Mouse (Mus musculus): ENCODE measurements around the gene Rnf17. TPM values are rescaled to one million over a fixed set of nuclear protein-coding genes. Genes with fewer than 3 reads are reported as not detected.

The Rnf17 gene
- polyA plus RNA-seq, 1 experiment from 2014 or later, result 0.59 TPM

- no peak overlapping the region for H3K4me2 ChIP-seq (replicated peaks; ENCODE audit: low read depth)
- 79% methylated on average over 3 of the region's 3 CpGs for WGBS
- no peak for TF ChIP-seq CTCF (IDR thresholded peaks at IDR 0.05; ENCODE audit: low read depth)
- H3K4me3 ChIP-seq (ENCODE audit: low read depth, low read length), result no peak overlapping the region
- H3K9ac ChIP-seq (ENCODE audit: low read depth, low read length), result no peak overlapping the region
- no peaks in the 10 kb centered on the region for H3K9me3 ChIP-seq (ENCODE audit: control insufficient read depth)
- no peak overlapping the region for H3K27ac ChIP-seq (ENCODE audit: low read depth, low read length)
- H3K36me3 ChIP-seq (ENCODE audit: control insufficient read depth, insufficient read depth), result peaks cover 14% of the 10 kb centered on the region; the same call in 1 of the 2 replicates
- no peaks in the 10 kb centered on the region for H3K27me3 ChIP-seq (replicated peaks; ENCODE audit: control insufficient read depth, insufficient read depth, low read length)
- no peaks in the 10 kb centered on the region for H3K4me1 ChIP-seq (replicated peaks; ENCODE audit: control insufficient read depth, insufficient read depth, low read length)
- ATAC-seq, result no peak
These were observed 156.8 kb downstream of the Rnf17 start for GRCm38 (mm10) chr14:56559134-56559533.

- no peak overlapping the region for H3K27ac ChIP-seq (ENCODE audit: low read depth, low read length)
- TF ChIP-seq CTCF (IDR thresholded peaks at IDR 0.05; ENCODE audit: low read depth), result no peak
- H3K36me3 ChIP-seq (ENCODE audit: control insufficient read depth, insufficient read depth), result peaks cover 10% of the 10 kb centered on the region; the same call in 1 of the 2 replicates
- H3K4me2 ChIP-seq (replicated peaks; ENCODE audit: low read depth), result no peak overlapping the region
- ATAC-seq, result no peak
- WGBS, result 74% methylated on average over 7 of the region's 7 CpGs
- no peak overlapping the region for H3K9ac ChIP-seq (ENCODE audit: low read depth, low read length)
- H3K4me3 ChIP-seq (ENCODE audit: low read depth, low read length), result no peak overlapping the region
- H3K27me3 ChIP-seq (replicated peaks; ENCODE audit: control insufficient read depth, insufficient read depth, low read length), result no peaks in the 10 kb centered on the region
- no peaks in the 10 kb centered on the region for H3K9me3 ChIP-seq (ENCODE audit: control insufficient read depth)
- no peaks in the 10 kb centered on the region for H3K4me1 ChIP-seq (replicated peaks; ENCODE audit: control insufficient read depth, insufficient read depth, low read length)
These were observed 165.1 kb downstream of the Rnf17 start for GRCm38 (mm10) chr14:56567476-56567875.

- H3K4me3 ChIP-seq (ENCODE audit: low read depth, low read length), result no peak overlapping the region
- no peak overlapping the region for H3K27ac ChIP-seq (ENCODE audit: low read depth, low read length)
- H3K4me2 ChIP-seq (replicated peaks; ENCODE audit: low read depth), result no peak overlapping the region
- no peak overlapping the region for H3K9ac ChIP-seq (ENCODE audit: low read depth, low read length)
- no peak for TF ChIP-seq CTCF (IDR thresholded peaks at IDR 0.05; ENCODE audit: low read depth)
- H3K9me3 ChIP-seq (ENCODE audit: control insufficient read depth), result no peaks in the 10 kb centered on the region
- H3K36me3 ChIP-seq (ENCODE audit: control insufficient read depth, insufficient read depth), result no peaks in the 10 kb centered on the region
- no peaks in the 10 kb centered on the region for H3K4me1 ChIP-seq (replicated peaks; ENCODE audit: control insufficient read depth, insufficient read depth, low read length)
- WGBS, result 85% methylated on average over 4 of the region's 4 CpGs
- no peak for ATAC-seq
- H3K27me3 ChIP-seq (replicated peaks; ENCODE audit: control insufficient read depth, insufficient read depth, low read length), result no peaks in the 10 kb centered on the region
These were observed 166.7 kb downstream of the Rnf17 start for GRCm38 (mm10) chr14:56569041-56569440.

GRCm38 (mm10) chr14:56571310-56572093 lies 169.1 kb downstream of the Rnf17 start:
- Histone ChIP-seq H3K4me3 (ENCODE audit: low read depth, low read length) (peak overlapping the region; percentile 60), H3K9ac (ENCODE audit: low read depth, low read length) (peak overlapping the region; percentile 5; the same call in 1 of the 2 replicates), H3K36me3 (ENCODE audit: control insufficient read depth, insufficient read depth) (no peaks in the 10 kb centered on the region), H3K4me1 (replicated peaks; ENCODE audit: control insufficient read depth, insufficient read depth, low read length) (no peaks in the 10 kb centered on the region), H3K27me3 (replicated peaks; ENCODE audit: control insufficient read depth, insufficient read depth, low read length) (no peaks in the 10 kb centered on the region), H3K4me2 (replicated peaks; ENCODE audit: low read depth) (peak overlapping the region; percentile 78), H3K9me3 (ENCODE audit: control insufficient read depth) (no peaks in the 10 kb centered on the region), H3K27ac (ENCODE audit: low read depth, low read length) (no peak overlapping the region)
- TF ChIP-seq CTCF (IDR thresholded peaks at IDR 0.05; ENCODE audit: low read depth), result no peak
- WGBS, result under 1% methylated on average over 57 of the region's 59 CpGs
- peak; percentile 93 for ATAC-seq

GRCm38 (mm10) chr14:56572546-56572945 lies 170.2 kb downstream of the Rnf17 start:
- Histone ChIP-seq H3K36me3 (ENCODE audit: control insufficient read depth, insufficient read depth) (no peaks in the 10 kb centered on the region), H3K9me3 (ENCODE audit: control insufficient read depth) (no peaks in the 10 kb centered on the region), H3K27me3 (replicated peaks; ENCODE audit: control insufficient read depth, insufficient read depth, low read length) (no peaks in the 10 kb centered on the region), H3K4me2 (replicated peaks; ENCODE audit: low read depth) (no peak overlapping the region), H3K4me3 (ENCODE audit: low read depth, low read length) (no peak overlapping the region), H3K4me1 (replicated peaks; ENCODE audit: control insufficient read depth, insufficient read depth, low read length) (no peaks in the 10 kb centered on the region), H3K27ac (ENCODE audit: low read depth, low read length) (no peak overlapping the region), H3K9ac (ENCODE audit: low read depth, low read length) (no peak overlapping the region)
- no peak for TF ChIP-seq CTCF (IDR thresholded peaks at IDR 0.05; ENCODE audit: low read depth)
- ATAC-seq, result no peak
- WGBS, result 79% methylated on average over 2 of the region's 2 CpGs

Other genes with a start within 250 kb of the Rnf17 start
- not detected in 2 replicates for gene Gzmg, start 243.0 kb upstream of the Rnf17 start, polyA plus RNA-seq (2015; fragmentation: Nextera tagmentation; extraction: Ambion mirVana)
- gene Gzmn, start 228.0 kb upstream of the Rnf17 start, polyA plus RNA-seq (2015; fragmentation: Nextera tagmentation; extraction: Ambion mirVana), result not detected in 2 replicates
- gene Gzmf, start 191.2 kb upstream of the Rnf17 start, polyA plus RNA-seq (2015; fragmentation: Nextera tagmentation; extraction: Ambion mirVana), result not detected in 2 replicates
- not detected in 2 replicates for gene Gzmc, start 167.9 kb upstream of the Rnf17 start, polyA plus RNA-seq (2015; fragmentation: Nextera tagmentation; extraction: Ambion mirVana)
- 0.21 and 0.34 TPM in 2 replicates for gene Gzmb, start 140.3 kb upstream of the Rnf17 start, polyA plus RNA-seq (2015; fragmentation: Nextera tagmentation; extraction: Ambion mirVana)
- gene Atp12a, start 37.5 kb upstream of the Rnf17 start, polyA plus RNA-seq (2015; fragmentation: Nextera tagmentation; extraction: Ambion mirVana), result 0.09 and 0.37 TPM in 2 replicates
- 1.4 and 2.3 TPM in 2 replicates for gene Cenpj, start 172.8 kb downstream of the Rnf17 start, polyA plus RNA-seq (2015; fragmentation: Nextera tagmentation; extraction: Ambion mirVana)
- gene Parp4, start 173.0 kb downstream of the Rnf17 start, polyA plus RNA-seq (2015; fragmentation: Nextera tagmentation; extraction: Ambion mirVana), result 12.2 and 15.7 TPM in 2 replicates

All from intestine, postnatal 0 days (tissue).